Mouse (Mus musculus) C2C12 (cell line): ENCODE measurements around the gene Rarres1.

ENCODE experiments used
- CTCF ChIP-seq: IDR thresholded peaks from one replicate; pipeline ENCODE4 v1.5.1; 2011; ENCODE audit not compliant: control insufficient read depth, insufficient read depth, insufficient read length
- FOSL1 ChIP-seq: IDR thresholded peaks from one replicate; pipeline ENCODE4 v1.8.0; 2011; ENCODE audit warnings: mild to moderate bottlenecking, low read length; ENCODE audit not compliant: poor library complexity, insufficient read depth, severe bottlenecking
- MYOD1 ChIP-seq: IDR thresholded peaks from one replicate; pipeline ENCODE4 v1.6.1; 2011; ENCODE audit warnings: low read depth; ENCODE audit not compliant: control insufficient read depth, insufficient read length
- USF1 ChIP-seq: IDR thresholded peaks from one replicate; pipeline ENCODE4 v1.6.1; 2011; ENCODE audit warnings: low read depth, mild to moderate bottlenecking, control low read depth, moderate library complexity

GRCm38 (mm10) chr3:67515274-67515801, at the start of gene Rarres1:
- no peak for TF ChIP-seq CTCF
- TF ChIP-seq USF1: no peak
- TF ChIP-seq FOSL1: no peak
- no peak for TF ChIP-seq MYOD1
